Mouse (Mus musculus) liver, embryonic 14.5 days (tissue): Measurements from ENCODE around the gene Dlx2.

Experiments used
- CTCF ChIP-seq: IDR thresholded peaks from 2 replicates; pipeline ENCODE4 v1.5.1; 2016; ENCODE audit warnings: antibody characterized with exemption, low read depth, control low read depth
- EP300 ChIP-seq: IDR thresholded peaks from 2 replicates; pipeline ENCODE4 v1.6.1; 2016; ENCODE audit warnings: antibody characterized with exemption, low read depth

DNA sequence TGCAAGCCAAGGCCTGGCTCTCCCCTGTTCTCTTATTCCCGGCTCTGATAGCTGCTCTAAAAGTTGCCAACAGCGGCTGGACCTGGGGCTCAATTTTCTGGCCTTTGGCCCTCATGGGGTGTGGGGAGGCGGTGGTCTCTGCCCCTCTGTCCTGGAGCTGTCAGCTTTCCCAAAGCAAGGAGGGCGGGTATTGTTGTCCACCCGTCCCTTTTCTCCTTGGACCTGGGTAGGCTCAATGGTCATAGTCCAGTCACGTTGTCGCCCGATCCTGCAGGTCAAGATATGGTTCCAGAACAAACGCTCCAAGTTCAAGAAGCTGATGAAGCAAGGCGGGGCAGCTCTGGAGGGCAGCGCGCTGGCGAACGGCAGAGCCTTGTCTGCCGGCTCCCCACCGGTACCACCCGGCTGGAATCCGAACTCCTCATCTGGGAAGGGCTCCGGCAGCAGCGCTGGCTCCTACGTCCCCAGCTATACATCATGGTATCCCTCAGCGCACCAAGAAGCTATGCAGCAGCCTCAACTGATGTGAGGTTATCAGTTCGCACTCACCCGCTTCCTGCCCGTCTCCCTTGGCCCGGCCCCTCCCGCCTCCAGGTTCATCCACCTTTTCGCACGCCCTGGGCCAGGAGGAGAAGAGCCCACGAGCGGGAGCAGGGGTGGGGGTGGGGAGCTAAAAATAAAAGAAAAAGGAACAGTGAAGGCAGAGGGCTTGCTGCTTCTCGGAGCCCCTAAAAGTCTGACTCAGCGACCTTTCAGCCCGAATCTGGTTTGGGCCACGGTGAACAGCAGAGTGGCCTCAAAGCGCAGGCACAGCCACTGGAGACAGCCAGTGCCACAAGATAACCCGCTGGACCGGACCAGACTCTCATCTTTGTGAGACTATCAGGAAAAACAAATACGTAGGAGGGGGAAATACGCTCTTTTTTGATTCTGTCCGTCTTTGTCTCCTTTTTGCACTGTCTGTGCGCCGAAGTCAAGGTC, 14.3 kb downstream of the Dlx2 start:
- TF ChIP-seq CTCF (no peak), EP300 (no peak)
